Mouse (Mus musculus) right cerebral cortex, postnatal 4 days (tissue): ENCODE data around the gene Gm20431.
"Not testable (repeated sequence)": the region's sequence is repeated elsewhere in the genome, so short reads cannot be mapped to it uniquely, and the experiment has no call there.

Source experiments
- DNase-seq: peaks from one replicate; pipeline ENCODE4 v3.0.0-alpha.2; 2022

The Gm20431 gene

GRCm38 (mm10) chr2:167629665-167630209 is 31.6 kb downstream of the Gm20431 start:
- DNase-seq = no peak

- DNase-seq = peak; percentile 34
Measured at GRCm38 (mm10) chr2:167628872-167629271, 32.4 kb downstream of the Gm20431 start.

- no peak for DNase-seq
Measured at GRCm38 (mm10) chr2:167627019-167627418, 34.3 kb downstream of the Gm20431 start.

- no peak for DNase-seq
Measured at GRCm38 (mm10) chr2:167625670-167626069, 35.6 kb downstream of the Gm20431 start.

GRCm38 (mm10) chr2:167624368-167625075 is 36.8 kb downstream of the Gm20431 start:
- no peak for DNase-seq

GRCm38 (mm10) chr2:167622965-167623364 is 38.3 kb downstream of the Gm20431 start:
- no peak for DNase-seq

GRCm38 (mm10) chr2:167622352-167622751 is 38.9 kb downstream of the Gm20431 start:
- DNase-seq = no peak

- DNase-seq = no peak
Measured at GRCm38 (mm10) chr2:167621255-167622087, 39.8 kb downstream of the Gm20431 start.

GRCm38 (mm10) chr2:167617472-167617871 is 43.8 kb downstream of the Gm20431 start:
- DNase-seq = no peak

- no peak for DNase-seq
Measured at GRCm38 (mm10) chr2:167617034-167617433, 44.3 kb downstream of the Gm20431 start.

- not testable (repeated sequence) for DNase-seq
Measured at GRCm38 (mm10) chr2:167613335-167613734, 48.0 kb downstream of the Gm20431 start.

- DNase-seq = no peak
Measured at GRCm38 (mm10) chr2:167612122-167612521, 49.2 kb downstream of the Gm20431 start.

GRCm38 (mm10) chr2:167611287-167611686 is 50.0 kb downstream of the Gm20431 start:
- DNase-seq = no peak

GRCm38 (mm10) chr2:167606745-167607123 is 54.6 kb downstream of the Gm20431 start:
- DNase-seq = no peak

GRCm38 (mm10) chr2:167605817-167606744 is 55.2 kb downstream of the Gm20431 start:
- no peak for DNase-seq

- DNase-seq = peak; percentile 89
Measured at GRCm38 (mm10) chr2:167605178-167605794, 56.0 kb downstream of the Gm20431 start.

- no peak for DNase-seq
Measured at GRCm38 (mm10) chr2:167602978-167603377, 58.3 kb downstream of the Gm20431 start.

GRCm38 (mm10) chr2:167602364-167602763 is 58.9 kb downstream of the Gm20431 start:
- no peak for DNase-seq

GRCm38 (mm10) chr2:167600481-167600995 is 60.8 kb downstream of the Gm20431 start:
- no peak for DNase-seq

- DNase-seq = no peak
Measured at GRCm38 (mm10) chr2:167599917-167600316, 61.4 kb downstream of the Gm20431 start.

GRCm38 (mm10) chr2:167599195-167599594 is 62.1 kb downstream of the Gm20431 start:
- no peak for DNase-seq
